Mouse (Mus musculus) adrenal gland (tissue): ENCODE results near the gene Grwd1.

Experiments
- intact Hi-C: fragments of 180-260 bp; cut with DNase I; formaldehyde crosslinking; loops from one replicate; pipeline ENCODE4 v1.15.1; 2025

Grwd1 gene

DNA sequence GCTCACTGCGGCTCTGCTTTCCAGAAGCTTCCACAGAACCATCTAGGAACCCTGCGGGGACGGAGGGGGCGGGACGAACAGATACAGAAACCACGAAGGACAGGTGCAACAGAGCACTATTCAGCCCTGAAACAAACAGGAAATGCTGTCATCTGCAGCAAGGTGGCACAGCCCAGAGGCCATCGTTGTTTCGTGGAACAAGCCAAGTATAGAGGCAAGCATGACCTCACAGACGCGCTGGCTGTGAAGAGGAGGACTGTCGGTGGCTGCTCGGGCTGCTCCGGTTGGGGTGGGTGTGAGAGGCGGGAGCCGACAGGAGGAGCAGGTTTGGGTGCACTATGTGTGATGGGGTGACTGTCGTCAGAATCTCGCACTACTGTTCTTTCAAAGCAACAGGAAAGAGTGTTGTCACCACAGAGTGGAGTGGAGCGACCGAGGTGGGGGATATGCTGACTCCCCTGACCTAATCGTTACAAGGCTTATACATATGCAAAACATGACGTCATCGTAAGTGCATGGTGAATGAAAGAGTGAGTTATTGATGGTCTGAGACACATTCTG, 51.6 kb downstream of the Grwd1 start:
- intact Hi-C loops = no loop called here

DNA sequence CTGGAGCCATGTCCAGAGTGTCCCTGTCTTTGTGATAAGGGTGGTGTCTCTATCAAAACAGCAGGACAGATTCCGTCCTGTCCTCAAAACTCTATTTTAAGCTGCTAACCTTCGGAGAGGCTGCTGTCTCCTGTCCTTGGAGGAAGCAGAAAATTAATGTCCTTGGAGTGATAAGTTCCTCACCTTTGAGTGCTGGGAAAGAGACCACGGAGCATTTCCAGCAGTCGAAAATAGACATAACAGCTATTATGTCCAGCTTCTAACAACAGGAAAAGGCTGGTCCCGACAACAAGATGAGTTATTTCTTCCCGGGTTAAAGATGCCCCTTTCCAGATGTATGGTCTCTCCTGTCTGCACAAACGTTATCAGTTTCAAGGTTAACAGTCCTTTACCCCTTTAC, 55.5 kb downstream of the Grwd1 start:
- intact Hi-C loops = no loop called here
